Mouse (Mus musculus): ENCODE measurements around the gene Nasp.

Nasp gene

DNA sequence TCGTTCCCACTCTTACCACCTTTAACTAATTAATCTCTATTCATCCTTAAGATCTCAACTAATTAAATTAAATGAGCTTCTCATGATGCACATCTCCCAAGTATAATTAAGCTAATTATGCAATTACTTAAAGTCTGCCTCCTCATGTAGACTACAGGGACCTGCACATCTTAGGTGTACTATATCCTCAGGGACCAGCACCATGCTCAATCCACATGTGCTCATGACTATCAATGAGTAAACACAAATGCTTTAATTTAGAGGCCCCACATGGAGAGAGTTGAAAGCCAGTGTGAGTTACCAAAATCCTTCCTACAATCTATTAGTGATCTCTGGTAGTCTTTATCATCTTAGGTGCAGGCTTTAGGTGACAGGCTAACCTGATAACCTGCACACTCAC lies 7.5 kb upstream of the Nasp start:
- DNase-seq (ENCODE audit: low read depth), result no peak

DNA sequence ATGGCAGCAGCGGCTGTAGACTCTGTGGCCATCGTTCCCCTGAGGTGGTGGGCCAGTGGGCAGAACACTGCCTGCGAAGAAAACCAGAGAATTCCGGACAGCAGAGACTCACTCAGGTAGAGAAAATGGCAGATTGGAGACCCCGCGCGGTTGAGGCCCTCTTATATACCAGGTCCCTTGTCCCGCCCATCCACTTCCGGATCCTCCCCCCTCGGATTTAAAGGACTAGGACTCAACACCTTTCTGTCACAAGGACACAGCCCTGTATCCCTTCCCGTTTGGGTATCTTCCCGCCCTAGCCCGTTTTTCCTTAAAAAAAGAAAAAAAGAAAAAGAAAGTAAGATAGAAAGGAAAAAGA lies 403 bp downstream of the Nasp start:
- peak; percentile 98 for DNase-seq (ENCODE audit: low read depth)

DNA sequence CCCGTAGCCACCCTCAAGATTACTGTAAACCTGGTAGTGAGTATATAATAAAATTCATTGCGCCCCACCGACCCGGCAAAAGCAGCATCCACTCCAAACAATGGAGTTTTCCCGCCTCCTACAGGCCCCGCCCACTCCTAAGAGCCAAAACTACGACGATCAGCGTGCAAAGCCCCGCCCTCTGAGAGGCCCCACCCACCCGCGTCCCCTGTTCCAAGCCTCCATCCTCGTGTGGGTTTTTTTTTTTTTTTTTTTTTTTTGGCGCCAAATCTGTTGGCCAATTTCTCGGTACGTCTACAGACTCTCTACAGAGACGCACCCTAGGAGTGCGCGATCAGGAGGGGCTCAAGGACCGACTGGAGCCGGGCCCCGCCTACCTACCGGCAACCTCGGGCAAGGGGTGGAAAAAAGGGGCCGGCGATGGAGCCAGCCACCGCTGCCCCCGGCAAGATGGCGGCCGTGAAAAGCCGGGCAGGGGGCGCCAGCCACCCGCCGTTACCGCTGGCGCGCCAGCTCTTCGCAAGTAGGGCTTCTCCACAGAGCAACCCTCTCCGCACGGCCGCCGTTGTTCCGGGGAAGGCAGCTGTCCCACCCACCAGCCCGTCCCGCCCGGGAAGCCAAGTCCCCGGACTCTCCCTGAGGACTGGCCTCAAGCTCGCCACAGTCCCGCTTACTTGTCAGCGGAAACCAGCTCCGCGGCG lies 933 bp downstream of the Nasp start:
- peak; percentile 96 for DNase-seq (ENCODE audit: low read depth)

DNA sequence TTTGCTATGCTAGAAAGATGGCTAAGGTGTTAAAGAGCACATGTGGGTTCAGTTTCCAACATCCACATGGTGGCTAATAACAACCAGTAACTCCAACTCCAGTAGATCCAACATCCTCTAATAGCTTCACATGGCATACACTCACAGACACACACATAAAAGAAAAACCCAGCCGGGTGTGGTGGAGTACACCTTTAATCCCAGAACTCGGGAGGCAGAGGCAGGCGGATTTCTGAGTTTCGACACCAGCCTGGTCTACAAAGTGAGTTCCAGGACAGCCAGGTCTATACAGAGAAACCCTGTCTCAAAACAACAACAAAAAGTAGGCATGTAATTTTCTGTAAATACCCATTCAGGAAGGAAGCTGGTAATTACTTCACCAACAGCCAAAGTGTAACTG lies 2.9 kb downstream of the Nasp start:
- DNase-seq (ENCODE audit: low read depth), result no peak

DNA sequence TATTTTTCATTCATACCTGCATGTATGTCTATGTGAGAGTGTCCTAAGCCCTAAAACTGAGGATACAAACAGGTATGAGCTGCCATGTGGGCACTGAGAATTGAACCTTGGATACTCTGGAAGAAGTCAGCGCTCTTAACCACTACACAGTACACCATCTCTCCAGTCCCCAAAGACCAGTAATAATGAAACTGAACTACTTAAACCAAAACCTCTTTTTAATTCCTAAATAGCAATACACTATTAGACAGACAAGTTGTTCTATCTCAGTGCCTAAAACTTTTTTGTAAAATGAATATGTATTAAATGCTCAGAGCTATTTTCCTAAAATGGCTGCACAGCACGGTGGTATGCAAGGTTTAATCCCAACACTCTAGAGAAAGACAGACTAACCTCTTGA lies 12.5 kb downstream of the Nasp start:
- peak; percentile 34 for DNase-seq (ENCODE audit: low read depth)

DNA sequence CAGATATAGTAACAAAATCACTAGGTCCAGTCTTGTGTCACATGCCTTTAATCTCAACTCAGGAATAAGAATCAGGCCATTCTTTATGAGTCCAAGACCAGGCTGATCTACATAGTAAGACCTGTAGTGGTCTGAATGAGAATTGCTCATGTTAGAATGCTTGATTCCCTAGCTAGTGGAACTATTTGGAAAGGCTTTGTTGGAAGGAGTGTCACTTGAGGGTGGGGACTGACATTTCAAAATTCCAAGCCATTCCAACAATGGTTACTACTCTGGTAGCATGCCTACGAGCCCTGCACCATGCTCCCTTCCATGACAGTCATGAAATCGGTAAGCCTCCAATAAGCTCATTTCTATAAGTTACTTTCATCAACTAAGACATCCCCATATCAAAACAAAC lies 15.1 kb downstream of the Nasp start:
- no peak for DNase-seq (ENCODE audit: low read depth)

DNA sequence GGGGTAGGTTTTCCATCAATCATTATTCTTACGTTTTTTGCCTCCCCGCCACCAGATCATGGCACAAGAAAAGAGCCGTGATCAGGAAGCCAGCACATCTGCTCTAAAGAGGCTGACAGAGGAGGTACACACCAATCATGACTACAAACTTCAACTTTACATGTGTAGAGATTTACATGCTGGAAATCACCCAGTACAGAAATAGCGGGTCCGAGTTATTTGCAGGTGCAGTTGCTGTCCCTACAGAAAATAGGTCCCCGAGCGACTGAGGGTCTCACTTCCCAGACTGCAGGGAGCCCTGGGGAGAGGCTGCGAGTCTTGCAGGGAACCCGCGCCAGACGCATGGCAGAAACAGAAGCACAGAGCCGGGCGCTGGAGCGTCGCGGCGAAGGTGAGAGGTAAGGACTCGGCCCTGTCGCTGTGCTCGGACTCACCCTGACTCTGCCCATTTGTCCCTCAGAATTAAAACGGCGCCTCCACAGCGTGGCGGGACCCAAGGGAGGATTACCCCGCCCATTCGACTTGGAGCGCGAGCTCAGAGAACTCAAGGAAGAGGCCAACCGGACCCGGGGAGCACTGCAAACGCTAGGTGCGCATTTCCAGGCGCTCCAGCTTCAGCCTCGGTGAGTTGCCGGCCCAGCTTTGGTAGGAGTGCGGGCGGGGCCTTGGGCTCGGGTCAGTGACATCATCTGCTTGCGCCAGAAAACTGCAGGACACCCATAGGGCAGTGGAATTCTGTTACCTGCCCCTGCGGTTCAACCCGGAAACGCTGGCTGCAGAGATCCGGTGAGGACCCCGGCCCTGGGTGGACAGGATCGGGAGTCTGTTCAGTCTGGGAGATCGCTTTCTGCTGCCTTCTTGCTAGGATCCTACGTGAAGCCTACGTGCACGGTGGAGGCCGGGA lies 30.5 kb downstream of the Nasp start:
- DNase-seq (ENCODE audit: low read depth), result peak; percentile 89

DNA sequence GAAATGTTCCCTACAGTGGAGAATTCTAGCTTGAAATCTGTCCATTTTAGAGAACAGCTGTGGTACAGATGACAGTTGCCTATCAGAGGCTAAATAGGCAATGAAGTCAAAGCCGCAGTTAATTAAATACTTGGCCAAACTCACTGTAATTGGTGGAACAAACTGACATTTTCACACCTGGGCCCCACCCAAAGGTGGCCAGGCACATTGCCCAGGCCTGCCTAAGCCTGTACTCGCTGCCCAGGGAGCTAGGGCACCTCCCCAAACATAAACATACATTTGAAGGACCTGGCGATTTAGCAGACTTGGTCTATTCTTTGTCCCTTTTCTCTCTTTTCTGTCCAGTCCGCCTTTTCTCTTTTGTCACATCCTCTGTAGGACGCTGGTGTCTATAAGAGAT lies 31.4 kb downstream of the Nasp start, which contains the start of gene Ccdc17:
Gene Ccdc17 (plus strand): TSS at position 276 of the 400 bp plus-strand sequence.
- DNase-seq (ENCODE audit: low read depth), result no peak

DNA sequence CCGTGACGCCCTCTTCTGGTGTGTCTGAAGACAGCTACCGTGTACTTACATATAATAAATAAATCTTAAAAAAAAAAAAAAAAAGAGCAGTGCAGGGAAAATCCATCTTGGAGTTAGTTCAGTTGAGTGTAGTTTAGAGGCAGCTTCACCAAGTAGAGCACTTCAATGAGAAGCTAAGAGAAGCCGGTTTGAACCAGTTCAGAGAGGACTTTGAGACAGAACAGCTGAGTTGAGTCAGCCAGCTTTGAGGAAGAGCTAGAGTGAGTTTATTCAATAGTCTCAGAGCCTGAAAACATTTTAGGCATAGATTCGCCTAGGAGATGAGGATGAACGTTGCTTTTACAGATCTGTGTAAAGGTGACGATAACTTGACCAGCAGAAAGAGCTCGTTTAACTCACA lies 31.9 kb downstream of the Nasp start:
- DNase-seq (ENCODE audit: low read depth), result no peak

DNA sequence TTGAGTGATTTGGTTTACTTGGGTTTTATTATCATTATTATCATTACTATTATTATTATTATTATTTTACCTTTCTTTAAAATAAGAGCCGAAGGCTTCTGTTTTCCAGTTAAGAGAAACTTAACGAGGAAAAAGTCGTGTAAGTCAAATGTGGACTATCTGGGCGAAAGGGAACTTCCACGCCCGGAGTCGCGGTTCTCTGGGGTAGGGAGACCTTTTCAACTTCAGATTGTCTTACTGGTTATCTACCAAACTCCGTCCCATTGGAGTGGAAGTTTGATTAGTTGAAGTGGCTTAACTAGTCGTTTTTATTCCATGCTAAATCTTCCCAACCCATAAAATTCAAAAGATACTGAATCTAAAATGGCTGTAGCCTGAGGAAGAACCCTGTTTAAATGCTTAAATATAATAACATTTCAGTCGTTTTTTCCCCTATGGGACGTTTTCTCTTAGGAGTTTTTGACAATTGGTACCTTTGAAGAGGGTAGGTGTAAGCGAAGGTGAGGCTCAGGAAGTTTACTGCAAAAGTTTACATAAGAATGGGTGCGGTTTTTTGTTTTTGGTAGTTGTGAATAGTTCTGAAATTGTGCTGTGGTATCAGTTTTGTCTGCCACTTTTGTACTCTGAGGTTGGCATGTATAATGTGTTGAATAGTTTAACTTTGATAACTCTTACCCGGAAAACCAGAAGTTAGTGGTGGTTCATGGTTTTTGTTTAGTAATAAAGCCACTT lies 69.4 kb downstream of the Nasp start:
- DNase-seq (ENCODE audit: low read depth), result peak; percentile 72

DNA sequence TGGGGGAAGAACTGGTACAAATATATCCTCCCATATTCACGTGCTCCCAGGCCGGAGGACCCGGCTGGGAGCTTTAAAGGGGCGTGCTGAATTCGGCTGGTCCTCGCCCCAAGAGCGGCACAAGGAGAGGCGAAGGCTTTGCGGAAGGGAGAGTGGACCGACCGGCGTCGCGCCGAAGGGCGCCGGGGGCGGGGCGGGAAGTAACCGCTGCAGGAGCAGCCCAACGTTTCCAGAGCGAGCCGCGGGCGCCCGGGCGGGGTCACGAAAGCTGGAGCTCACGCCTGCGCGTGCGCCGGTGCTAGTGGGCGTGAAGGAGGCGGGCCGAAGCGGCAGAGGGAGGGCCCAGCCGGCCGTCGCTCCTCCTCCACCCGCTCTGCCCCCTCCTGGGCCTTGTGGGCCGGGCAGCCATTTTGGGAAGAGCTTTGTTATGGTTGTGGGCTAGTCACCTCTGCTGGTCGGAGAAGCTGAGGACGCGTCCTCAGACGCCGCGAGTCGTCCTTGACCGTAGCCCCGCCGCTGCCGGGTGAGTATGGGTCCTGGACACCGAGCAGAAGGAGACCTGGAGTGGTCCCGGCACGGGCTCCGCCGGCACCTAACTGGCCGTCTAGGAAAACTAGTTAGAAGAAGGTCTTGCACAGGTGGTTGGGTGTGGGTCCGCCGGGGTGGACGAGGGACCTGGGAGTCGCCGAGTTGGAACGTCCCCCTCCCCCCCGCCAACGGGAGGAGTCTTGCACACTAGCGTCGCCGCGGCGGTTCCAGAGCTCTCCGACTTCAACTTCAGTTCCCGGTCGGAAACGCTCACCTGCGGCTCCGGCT lies 70.2 kb downstream of the Nasp start, which contains the start of gene Gpbp1l1:
Gene Gpbp1l1 (plus strand): TSS at position 353 of the 816 bp plus-strand sequence.
- DNase-seq (ENCODE audit: low read depth), result peak; percentile 98

DNA sequence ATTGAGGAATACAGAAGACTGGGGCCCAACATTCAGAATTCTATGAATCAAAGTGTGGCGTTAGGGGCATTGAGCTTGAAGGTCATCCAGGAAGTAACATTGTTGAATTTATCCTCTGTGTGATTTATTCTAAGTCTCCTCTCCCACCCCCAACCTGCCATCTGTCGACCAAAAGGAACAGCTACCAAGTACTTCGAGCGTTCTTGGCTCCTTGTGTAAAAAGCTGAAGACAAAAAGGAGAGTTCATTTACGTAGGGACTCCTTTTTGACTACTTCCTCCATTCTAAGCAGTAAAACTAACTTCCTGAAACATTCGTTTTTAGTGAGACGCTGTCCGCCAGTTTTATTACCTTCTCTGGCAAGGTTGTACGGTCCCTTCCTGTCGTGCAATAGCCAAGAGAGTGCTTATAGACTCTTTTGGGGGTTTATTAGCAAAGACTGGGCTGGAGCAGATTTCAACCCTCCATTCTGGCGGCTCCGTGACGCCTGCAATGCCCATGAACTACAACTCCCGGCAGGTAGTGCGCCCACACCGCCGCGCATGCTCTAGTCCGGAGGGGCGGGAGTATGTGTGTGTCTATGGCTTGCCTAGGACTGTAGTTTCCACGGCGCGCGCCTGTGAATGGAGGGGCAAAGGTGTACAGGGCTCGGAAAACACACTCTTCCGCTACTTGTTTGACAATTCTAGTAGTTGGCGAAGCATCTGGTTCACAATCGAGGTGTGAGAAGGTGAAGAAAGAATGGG lies 71.0 kb downstream of the Nasp start:
- peak; percentile 97 for DNase-seq (ENCODE audit: low read depth)

DNA sequence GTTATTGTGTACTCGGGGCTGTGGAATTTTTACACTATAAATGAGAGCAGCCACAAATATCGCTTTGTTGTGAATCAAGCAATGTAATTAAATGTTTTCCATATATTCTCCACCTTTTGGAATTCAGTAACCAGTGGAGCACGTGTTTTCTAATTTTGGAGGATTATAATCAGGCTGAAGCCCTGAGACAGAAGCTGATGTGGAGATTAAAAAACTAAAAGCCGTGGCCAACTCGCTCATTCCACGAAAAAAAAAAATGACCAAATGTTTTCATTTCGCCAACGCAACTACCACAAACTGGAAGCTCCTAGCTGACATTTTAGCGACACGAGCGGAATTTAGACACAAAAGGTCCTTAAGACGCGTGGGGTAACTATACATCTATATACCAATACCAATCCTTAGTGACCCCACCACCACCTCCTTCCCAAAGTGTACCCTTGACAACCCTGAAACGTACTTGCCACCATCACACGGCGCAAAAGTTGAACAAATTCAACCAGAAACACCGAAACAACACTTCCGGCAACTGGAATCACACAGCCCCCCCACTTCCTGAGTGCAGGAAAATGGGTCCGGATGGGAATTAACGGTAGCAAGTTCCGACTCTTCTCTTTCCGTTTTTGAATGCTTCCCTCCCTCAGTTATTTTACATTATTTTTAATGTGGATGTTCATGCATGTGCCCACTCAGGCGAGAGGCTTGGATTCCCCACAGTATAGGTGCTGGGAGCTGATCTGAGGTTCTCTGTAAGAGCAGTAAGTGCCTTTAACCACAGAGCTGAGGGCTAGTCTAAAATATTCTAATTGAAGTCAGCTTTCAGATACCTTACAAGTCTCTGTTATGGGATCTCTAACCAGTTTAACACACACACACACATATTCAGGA lies 72.1 kb downstream of the Nasp start, which contains the start of gene Tmem69:
Gene Tmem69 (minus strand): TSS at position 524 of the 888 bp plus-strand sequence.
- peak; percentile 89 for DNase-seq (ENCODE audit: low read depth)

DNA sequence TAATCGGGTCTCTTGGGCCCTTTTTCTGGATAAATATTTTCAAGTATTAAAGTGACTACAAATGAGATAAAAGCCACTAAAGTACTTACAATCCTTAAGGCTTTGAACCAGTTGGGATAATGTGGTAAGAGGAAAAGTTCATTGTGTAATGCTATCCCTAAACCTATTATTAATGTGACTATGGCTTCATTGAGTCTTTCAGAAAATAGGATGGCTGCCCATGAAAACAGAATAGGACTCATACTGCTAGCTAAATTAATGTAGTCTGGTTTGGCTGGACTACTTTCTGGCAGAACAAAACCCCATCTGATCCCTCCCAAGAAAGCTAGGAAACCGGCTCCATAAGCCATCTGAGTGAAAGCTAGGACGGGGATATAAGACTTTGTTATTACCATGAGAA lies 74.7 kb downstream of the Nasp start:
- DNase-seq (ENCODE audit: low read depth), result no peak
